Mouse (Mus musculus) kidney, postnatal 4 days (tissue): ENCODE measurements around the gene 2010005H15Rik.
A peak's percentile ranks its signal among the peaks of the same experiment; 100 is the strongest.
"Not testable (repeated sequence)": the region's sequence is repeated elsewhere in the genome, so short reads cannot be mapped to it uniquely, and the experiment has no call there.

Experiments
- DNase-seq, 2 experiments: peaks; one replicate each; pipeline ENCODE4 v3.0.0; 2021; ENCODE audit warnings: mixed read lengths in 2 of 2

Gene 2010005H15Rik

DNA sequence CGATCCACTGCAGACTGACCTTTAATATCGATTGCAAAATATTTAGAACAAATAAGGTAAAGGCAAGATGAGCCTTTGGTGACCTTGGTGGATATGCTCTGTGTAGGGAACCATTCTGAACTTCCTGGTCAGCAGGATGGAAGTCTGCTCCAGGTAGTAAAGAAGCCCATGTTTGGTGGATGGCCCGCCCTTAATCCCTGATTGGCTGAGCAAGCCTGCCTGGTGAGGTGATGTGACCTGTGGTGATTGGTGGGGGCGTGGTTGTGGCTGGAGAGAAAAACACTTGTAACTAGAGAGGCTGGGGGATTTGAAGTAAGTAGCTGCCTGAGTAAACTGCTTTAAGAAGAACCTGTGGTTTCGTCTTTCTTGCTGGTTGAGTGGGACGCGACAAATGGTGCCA is at the start of gene 2010005H15Rik:
Gene 2010005H15Rik, plus strand, starts transcription at position 301 of the 400 bp plus-strand sequence.
- DNase-seq, result not testable (repeated sequence)

GRCm38 (mm10) chr16:36176108-36176507 is 45.2 kb upstream of the 2010005H15Rik start:
- DNase-seq, result no peak

- no peak for DNase-seq
Observed at GRCm38 (mm10) chr16:36179910-36180309, 41.4 kb upstream of the 2010005H15Rik start.

DNA sequence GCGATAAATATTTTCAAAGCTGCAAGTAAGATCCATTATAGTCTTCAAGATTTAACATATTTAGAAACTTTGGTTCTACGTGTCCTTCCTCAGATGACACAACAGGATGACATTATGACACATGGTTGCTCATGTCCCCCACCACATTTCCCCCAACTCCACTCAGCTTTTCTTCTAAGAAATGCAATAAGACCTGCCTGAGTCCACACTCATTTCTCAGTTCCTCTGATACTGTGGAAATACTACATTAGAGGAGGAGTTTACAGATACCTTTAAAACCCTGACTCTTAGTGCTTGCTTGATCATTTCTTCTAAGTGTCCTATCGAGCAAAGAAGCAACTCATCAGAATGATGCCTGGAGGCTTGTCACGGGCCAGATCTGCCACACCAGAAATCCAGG is 37.4 kb upstream of the 2010005H15Rik start, which contains the start of gene Gm5483:
Gene Gm5483, plus strand, starts transcription at position 301 of the 400 bp plus-strand sequence.
- DNase-seq, result not testable (repeated sequence)

DNA sequence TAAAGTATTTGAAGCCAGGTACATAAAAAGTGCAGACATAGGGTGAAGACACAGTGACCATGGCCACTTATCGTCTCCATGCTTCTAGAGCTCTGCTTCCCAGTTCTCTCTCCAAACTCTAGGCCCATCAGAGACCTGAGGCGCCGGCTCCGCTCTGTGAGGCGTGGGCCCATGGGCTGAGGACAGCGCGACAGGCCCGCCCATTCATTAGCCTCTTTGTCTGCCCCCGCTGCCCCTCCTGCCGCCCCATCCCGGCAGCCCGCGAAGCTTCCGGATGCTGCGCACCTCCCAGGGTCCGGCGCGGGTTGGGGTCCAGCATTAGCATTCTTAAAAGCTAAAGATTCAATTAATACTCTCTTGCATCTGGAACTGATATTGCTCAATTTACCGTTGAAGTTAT is 22.0 kb upstream of the 2010005H15Rik start:
- DNase-seq, result peak in 1 of 2 experiments; percentile 2

GRCm38 (mm10) chr16:36203846-36204245 is 17.4 kb upstream of the 2010005H15Rik start:
- DNase-seq, result peak; percentile 26 to 33

DNA sequence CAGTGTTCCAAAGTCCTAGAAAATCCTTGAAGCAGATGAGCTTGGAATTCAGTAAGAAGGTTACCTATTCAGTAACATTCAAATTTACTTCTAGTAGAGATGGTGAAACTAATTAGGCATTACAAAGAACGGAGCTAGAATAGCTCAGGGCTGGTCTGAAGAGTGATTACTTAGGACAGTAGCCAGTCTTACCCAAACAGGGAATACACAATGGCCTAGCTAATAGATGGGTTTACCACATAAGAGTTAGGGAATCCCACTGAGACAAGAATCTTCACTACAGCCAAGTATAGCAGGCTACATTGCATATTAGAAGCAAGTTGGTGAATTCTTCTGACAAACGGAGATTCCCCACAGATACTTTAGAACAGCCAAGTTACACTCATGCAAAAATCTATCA is 15.6 kb upstream of the 2010005H15Rik start:
- DNase-seq, result not testable (repeated sequence)

DNA sequence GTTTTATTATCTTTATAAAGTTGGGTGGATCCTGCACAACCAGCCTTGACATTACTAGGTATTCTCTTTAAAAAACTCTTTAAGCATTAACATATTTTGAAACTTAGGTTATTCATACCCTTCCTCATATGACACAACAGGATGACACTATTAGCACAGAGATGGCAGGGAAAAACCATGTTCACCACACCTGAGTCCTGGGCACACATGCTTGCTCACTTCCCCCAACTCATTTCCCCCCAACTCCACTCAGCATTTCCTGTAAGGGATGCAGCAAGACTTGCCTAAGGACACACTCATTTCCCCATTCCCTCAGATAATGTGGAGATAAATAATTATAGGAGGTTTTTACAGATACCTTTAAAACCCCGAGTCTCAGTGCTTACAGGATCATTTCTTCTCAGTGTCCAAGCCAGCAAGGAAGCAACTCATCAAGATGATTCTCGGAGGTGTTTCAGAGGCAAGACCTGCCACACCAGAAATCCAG is 11.3 kb upstream of the 2010005H15Rik start, which contains the start of gene Gm5416:
Gene Gm5416, plus strand, starts transcription at position 437 of the 487 bp plus-strand sequence.
- DNase-seq, result no peak

DNA sequence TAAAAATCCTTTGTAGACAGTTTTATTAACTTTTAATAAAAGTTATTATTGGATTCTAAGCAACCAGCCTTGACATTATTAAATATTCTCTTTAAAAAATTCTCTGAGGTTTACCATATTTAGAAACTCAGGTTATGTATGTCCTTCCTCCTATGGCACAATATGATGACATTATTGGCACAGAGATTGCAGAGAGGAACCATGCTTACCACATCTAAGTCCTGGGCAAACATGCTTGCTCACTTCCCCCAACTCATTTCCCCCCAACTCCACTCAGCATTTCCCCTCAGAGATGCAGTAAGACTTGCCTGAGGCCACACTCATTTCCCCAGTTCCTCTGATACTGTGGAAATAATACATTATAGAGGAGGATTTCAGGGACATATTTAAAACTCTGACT is 39.3 kb downstream of the 2010005H15Rik start:
- not testable (repeated sequence) for DNase-seq

- DNase-seq, result not testable (repeated sequence)
Observed at GRCm38 (mm10) chr16:36276796-36277195, 55.5 kb downstream of the 2010005H15Rik start, which contains the start of gene Stfa1. Stfa1 (plus strand) TSS chr16:36276951.

- DNase-seq, result no peak
Observed at GRCm38 (mm10) chr16:36289140-36289539, 67.9 kb downstream of the 2010005H15Rik start.
